Mouse (Mus musculus): Measurements from ENCODE around the gene Nup153. TPM values are rescaled to one million over a fixed set of nuclear protein-coding genes. Genes with fewer than 3 reads are reported as not detected.

Nup153 gene
- 3.8 and 6.4 TPM in 2 replicates for polyA plus RNA-seq (2021; fragmentation: Nextera tagmentation)
- long read RNA-seq, experiment 1, full-length matches to known transcripts: 4 of 23 reads
- long read RNA-seq, experiment 1, partial matches to known transcripts: 17 of 23 reads
- long read RNA-seq, experiment 1, other reads (novel, unspliced or antisense): 2 of 23 reads
- long read RNA-seq, experiment 2, partial matches to known transcripts: 7 of 10 reads
- long read RNA-seq, experiment 2, other reads (novel, unspliced or antisense): 1 of 10 reads

GRCm38 (mm10) chr13:46727837-46728268 lies at the start of gene Nup153:
TSS of gene Nup153 (minus strand) at chr13:46727940.

GRCm38 (mm10) chr13:46669048-46669619 lies 58.6 kb downstream of the Nup153 start, which contains the start of gene Fam8a1:
TSS of gene Fam8a1 (plus strand) at chr13:46669522.

Other genes with a start within 250 kb of the Nup153 start
- gene Cap2, start 226.1 kb downstream of the Nup153 start, polyA plus RNA-seq (2021; fragmentation: Nextera tagmentation): 178 and 180 TPM in 2 replicates
- gene Fam8a1, start 58.4 kb downstream of the Nup153 start, polyA plus RNA-seq (2021; fragmentation: Nextera tagmentation): 5.6 and 6.8 TPM in 2 replicates
- 3.7 and 5.2 TPM in 2 replicates for gene Kif13a, start 201.9 kb upstream of the Nup153 start, polyA plus RNA-seq (2021; fragmentation: Nextera tagmentation)

Measured in left cerebral cortex, adult 6 months (tissue).